Mouse (Mus musculus): ENCODE measurements around the gene Sostdc1.

The Sostdc1 gene

GRCm38 (mm10) chr12:36313916-36314315, at the start of gene Sostdc1:
TSS of gene Sostdc1 (plus strand) at chr12:36314139.
- in situ Hi-C loops (cut with MboI, MseI) = no loop called here

DNA sequence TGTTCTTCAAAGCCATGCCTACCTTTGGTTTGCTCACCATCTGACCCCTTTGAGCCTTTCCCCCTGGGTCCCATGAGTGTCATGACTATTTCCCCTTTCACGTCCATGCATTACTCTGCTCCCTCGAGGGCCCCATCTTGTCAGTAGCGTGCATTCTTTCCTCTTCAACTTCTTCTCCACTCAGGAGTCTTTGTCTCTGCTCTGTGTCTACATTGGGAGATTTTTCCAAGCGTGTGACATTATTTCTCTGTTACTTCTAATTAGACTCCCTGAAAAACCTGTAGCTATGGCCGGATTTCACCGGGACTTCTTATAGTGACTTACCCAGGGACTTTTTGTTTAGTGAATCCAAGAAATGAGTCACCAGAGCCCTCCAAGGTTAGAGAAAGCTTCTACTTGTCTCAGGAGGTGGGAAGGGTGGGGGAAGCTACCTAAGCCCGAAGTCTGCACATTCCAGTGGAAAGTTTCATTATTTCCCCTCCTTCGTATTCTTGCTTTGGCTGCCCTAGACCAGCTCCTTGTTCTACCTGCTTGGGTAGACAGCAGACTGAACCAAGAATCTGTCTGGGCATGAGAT, 46.2 kb upstream of the Sostdc1 start:
- in situ Hi-C loops (cut with MboI, MseI) = no loop called here

DNA sequence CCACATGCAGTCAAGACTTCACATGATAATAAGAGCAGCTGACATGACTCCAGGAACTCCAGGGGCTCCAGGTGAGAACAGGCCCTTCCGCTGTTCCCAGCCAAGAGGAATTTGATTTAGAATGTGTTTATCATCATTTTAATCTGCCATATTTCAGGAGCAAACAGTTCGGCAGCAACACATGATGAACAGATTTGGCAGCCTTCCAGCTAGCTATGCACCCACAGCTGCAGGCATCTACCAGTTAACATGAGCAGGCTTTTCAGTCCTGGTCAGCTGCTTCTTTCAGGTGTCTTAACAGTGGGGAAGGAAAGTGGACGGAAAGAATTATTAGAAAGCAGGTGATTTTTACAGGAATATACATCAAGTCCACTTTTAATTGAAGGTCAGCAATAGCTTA, 39.1 kb upstream of the Sostdc1 start:
- in situ Hi-C loops (cut with MboI, MseI) = no loop called here

DNA sequence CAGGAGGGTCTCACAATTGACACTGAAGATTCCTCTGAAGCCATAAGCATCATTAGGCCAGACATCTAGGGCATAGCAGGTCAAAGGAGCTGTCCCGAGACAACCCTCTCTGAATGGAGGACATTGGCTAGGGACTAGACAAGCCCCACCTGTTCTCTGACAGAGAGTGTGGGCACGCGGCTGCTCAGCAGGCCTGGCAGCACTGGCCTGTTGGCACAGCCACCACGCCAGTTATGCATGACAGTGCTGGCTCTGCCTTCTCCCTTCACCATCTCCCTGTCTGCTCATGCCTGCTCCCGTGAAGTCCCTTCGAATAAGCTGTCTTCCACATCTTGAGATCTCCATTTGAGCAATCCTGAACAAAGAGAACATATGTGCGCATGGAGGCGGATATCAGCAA, 24.3 kb upstream of the Sostdc1 start:
- in situ Hi-C loops (cut with MboI, MseI) = no loop called here

- in situ Hi-C loops (cut with MboI, MseI) = no loop called here
These were observed 23.5 kb upstream of the Sostdc1 start for GRCm38 (mm10) chr12:36290465-36290864.

- in situ Hi-C loops (cut with MboI, MseI) = no loop called here
These were observed 22.6 kb upstream of the Sostdc1 start for GRCm38 (mm10) chr12:36291346-36291745.

DNA sequence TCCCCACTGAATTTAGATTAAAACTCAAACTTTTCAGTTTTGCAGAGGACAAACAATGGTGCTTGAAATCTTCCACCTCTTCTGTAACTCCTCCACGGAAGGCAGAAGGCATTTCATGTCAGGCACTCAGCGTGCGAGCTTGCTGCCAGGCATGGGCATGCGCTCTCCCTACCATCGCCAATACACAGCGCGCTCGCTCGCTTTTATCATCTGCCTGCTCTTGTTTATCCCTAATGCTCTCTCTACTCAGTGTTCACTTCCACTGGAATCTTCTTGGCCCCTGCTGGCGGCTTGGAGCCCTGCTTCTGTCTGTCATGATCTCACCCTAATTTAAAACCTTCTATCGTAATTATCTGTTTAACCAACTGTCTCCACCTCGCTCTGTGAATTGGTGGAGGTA, 11.6 kb upstream of the Sostdc1 start:
- in situ Hi-C loops (cut with MboI, MseI) = no loop called here

- in situ Hi-C loops (cut with MboI, MseI) = no loop called here
These were observed 10.9 kb upstream of the Sostdc1 start for GRCm38 (mm10) chr12:36302905-36303642.

DNA sequence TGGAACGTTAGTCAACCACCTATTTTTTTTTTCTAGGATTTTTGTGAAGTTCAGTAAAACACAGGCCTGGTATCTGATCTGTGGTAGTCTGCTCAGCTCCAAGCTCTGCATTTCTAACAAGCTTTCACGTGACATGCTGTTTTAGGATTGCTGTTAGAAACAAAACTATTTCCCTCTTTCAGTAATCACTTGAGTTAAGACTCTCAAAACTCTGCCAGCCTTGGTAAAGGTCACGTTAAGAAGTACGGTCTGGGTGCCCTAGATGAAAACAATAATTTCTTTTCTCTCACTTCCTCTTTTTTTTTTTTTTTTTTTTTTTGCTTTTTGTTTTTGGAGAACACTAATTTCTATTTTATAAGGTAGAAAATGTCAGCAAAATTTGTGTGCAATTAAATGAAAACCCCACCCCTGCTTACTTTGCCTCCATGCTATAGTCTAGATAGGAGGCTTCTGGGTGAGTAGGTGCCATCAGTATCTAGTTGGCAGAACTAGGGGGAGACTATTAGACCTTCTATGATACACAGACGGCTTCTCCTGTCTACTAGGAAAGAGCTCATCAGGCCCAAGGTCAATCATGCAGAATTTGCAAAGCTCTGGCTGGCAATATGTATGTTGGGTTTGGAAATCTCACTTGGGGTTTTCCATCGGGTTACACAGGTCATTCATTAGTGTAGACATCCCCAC, 5.1 kb upstream of the Sostdc1 start:
- in situ Hi-C loops (cut with MboI, MseI) = no loop called here

- in situ Hi-C loops (cut with MboI, MseI) = no loop called here
These were observed 924 bp upstream of the Sostdc1 start for GRCm38 (mm10) chr12:36313015-36313414.

DNA sequence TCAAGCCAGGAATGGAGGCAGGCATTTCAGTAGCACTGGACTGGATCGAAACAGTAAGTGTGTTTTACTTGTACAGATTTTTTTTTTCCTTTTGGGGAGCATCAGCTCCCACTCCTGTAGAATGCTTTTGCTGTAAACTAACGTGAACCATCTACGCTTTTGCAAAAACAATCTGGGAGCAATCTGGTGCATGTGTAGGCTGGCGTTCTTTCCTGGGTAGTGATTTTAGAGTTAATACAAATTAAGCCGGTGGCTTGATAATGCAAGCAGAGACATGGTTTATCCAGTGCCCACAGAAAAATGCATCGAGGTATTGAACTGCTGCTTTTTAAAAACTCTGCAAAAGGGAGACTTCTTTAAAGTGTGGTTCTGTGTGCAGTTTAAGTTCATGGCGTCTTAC, 507 bp downstream of the Sostdc1 start:
- in situ Hi-C loops (cut with MboI, MseI) = no loop called here

GRCm38 (mm10) chr12:36315527-36315926, 1.6 kb downstream of the Sostdc1 start:
- in situ Hi-C loops (cut with MboI, MseI) = no loop called here

GRCm38 (mm10) chr12:36316056-36316455, 2.1 kb downstream of the Sostdc1 start:
- in situ Hi-C loops (cut with MboI, MseI) = no loop called here

GRCm38 (mm10) chr12:36317036-36317819, 3.3 kb downstream of the Sostdc1 start:
- in situ Hi-C loops (cut with MboI, MseI) = no loop called here

- in situ Hi-C loops (cut with MboI, MseI) = no loop called here
These were observed 3.8 kb downstream of the Sostdc1 start for GRCm38 (mm10) chr12:36317820-36318135.

DNA sequence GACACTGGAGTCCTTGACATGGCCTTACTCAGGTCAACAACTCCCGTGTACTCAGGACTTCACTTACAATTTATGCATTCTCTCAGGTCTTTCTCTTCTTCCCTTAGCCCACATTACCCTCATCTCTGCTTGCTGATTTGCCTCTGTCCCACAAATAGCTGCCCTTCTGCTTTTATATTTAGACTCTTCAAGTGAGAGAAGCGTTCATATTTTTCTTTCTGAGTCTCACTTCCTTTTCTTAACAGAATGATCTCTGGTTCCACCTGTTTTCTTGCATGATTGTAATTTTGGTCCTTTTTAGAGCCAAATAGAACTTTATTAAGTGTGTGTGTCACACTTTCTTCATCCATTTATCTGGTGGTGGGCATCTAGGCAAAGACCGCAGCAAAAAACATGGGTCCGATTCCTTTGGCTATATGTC, 12.2 kb downstream of the Sostdc1 start:
- in situ Hi-C loops (cut with MboI, MseI) = no loop called here

- in situ Hi-C loops (cut with MboI, MseI) = no loop called here
These were observed 18.7 kb downstream of the Sostdc1 start for GRCm38 (mm10) chr12:36332676-36333075.

DNA sequence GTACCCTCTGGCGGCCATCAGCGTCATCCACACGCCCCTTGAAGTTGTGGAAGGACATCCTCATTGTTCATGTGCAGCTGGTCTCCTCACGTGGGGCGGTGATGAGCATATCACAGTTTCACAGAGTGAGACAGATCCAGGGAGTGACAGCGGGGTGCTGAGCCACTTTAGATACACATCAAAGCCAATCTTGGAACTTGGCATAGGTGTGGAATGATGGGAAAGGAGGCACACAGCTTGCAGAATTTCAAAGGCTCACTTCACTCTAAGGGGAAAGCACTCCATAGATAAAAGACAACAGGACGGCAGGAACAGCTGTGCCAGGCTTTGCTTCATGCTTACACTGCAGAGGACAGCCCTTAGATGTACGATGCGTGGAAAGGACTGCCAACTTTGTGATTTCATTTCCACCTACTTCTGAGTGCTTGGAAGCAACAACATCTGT, 19.9 kb downstream of the Sostdc1 start:
- in situ Hi-C loops (cut with MboI, MseI) = no loop called here

DNA sequence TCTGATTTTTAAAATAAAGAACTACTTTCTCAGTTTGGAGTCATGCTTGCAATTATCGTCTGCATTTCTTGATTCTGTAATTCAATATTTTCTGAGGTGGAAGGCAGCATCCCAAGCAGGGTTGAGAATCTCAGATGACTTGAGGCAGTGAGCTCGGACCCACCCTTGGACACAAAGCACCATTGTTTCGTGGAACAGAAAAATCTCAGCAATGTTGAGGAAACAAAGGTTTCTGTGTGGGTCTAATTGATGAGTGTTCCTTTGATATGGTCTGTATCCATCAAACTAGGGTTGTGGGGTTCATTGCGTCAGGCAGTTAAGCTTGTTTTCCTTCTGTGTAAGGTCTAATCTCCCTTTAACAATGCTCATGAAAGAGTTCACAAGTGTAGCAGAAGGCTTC, 30.2 kb downstream of the Sostdc1 start:
- in situ Hi-C loops (cut with MboI, MseI) = no loop called here

DNA sequence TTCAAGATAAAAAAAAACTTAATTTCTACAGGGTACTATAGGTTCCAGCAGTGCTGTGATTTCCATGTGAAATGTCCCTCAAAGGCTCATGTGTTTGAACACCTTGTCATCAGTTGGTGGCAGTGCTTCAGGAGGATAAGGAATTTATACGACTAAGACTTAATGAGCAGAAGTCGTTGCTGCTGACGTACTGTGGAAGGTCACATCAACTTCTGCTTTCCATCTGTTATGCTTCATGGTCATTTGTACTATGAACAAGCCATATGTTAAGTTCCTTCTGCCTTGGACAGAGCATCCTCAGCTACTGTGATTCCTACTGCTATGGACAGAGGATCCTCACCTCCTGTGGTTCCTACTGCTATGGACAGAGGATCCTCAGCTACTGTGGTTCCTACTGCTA, 46.1 kb downstream of the Sostdc1 start:
- in situ Hi-C loops (cut with MboI, MseI) = no loop called here

DNA sequence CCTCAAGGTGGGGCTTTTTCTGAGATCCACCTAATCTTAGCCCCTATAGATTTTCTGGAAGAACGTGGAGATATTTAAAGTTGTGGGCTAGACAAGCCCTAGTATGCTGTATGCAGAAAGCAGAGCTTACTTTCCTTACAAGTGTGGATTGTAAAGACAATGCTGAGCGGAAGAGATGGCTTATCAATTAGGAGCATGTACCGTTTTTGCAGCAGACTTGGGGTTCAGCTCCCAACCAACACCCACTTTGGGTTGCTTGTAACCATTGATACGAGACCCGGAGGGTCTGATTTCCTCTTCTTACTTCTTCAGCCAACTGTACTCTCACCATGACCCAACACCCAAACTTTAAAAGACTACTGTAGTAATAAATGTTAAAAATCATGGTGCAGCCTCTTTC, 46.8 kb downstream of the Sostdc1 start:
- in situ Hi-C loops (cut with MboI, MseI) = no loop called here

GRCm38 (mm10) chr12:36364013-36364412, 50.1 kb downstream of the Sostdc1 start:
- in situ Hi-C loops (cut with MboI, MseI) = no loop called here
